ENCODE assay signal across 32 mouse cellular contexts in genomic region chr8:110362975-110363374, GRCm38 (mm10).
"Had no signal": no experiment of that assay in that cellular context is flagged by ENCODE, and none has a peak within 500 bp of the region (broad histone marks: within the 10 kb centered on the region; RNA-seq: fewer than 3 reads in every experiment).

No protein-coding gene starts in this region.

- H3K9me3 ChIP-seq: limb, embryonic 10.5 days; limb, embryonic 12.5 days; limb, embryonic 13.5 days; limb, embryonic 15.5 days; liver, embryonic 12.5 days; liver, embryonic 13.5 days; liver, embryonic 15.5 days; lung, embryonic 15.5 days; midbrain, embryonic 10.5 days; midbrain, embryonic 12.5 days; midbrain, embryonic 13.5 days; midbrain, embryonic 15.5 days; neural tube, embryonic 12.5 days had no signal

- H3K36me3 ChIP-seq: limb, embryonic 10.5 days; limb, embryonic 12.5 days; limb, embryonic 13.5 days; limb, embryonic 15.5 days; liver, embryonic 12.5 days; liver, embryonic 13.5 days; liver, embryonic 15.5 days; lung, embryonic 15.5 days; midbrain, embryonic 10.5 days; midbrain, embryonic 12.5 days; midbrain, embryonic 13.5 days; midbrain, embryonic 15.5 days; neural tube, embryonic 12.5 days had no signal

- H3K27me3 ChIP-seq: limb, embryonic 13.5 days; limb, embryonic 15.5 days; liver, embryonic 12.5 days; liver, embryonic 13.5 days; liver, embryonic 15.5 days; lung, embryonic 15.5 days; megakaryocyte, embryonic 14.5 days; midbrain, embryonic 12.5 days; midbrain, embryonic 13.5 days; midbrain, embryonic 15.5 days; neural tube, embryonic 12.5 days had no signal

- H3K27ac ChIP-seq: limb, embryonic 10.5 days; limb, embryonic 12.5 days; limb, embryonic 13.5 days; limb, embryonic 15.5 days; liver, embryonic 12.5 days; liver, embryonic 13.5 days; liver, embryonic 14.5 days; liver, embryonic 15.5 days; lung, embryonic 15.5 days; macrophage; midbrain, embryonic 10.5 days; midbrain, embryonic 12.5 days; midbrain, embryonic 13.5 days; midbrain, embryonic 15.5 days; neural tube, embryonic 12.5 days had no signal

- H3K4me2 ChIP-seq: limb, embryonic 12.5 days; limb, embryonic 13.5 days; limb, embryonic 15.5 days; liver, embryonic 11.5 days; liver, embryonic 12.5 days; liver, embryonic 13.5 days; liver, embryonic 15.5 days; lung, embryonic 14.5 days; lung, embryonic 15.5 days; midbrain, embryonic 11.5 days; midbrain, embryonic 12.5 days; midbrain, embryonic 13.5 days; midbrain, embryonic 15.5 days; neural tube, embryonic 12.5 days had no signal

- ATAC-seq: liver, embryonic 12.5 days; liver, postnatal 0 days; lung, postnatal 0 days; midbrain, embryonic 13.5 days; midbrain, embryonic 15.5 days; midbrain, embryonic 16.5 days had no signal

- H3K4me1 ChIP-seq: limb, embryonic 10.5 days; limb, embryonic 13.5 days; limb, embryonic 15.5 days; liver, embryonic 12.5 days; liver, embryonic 13.5 days; liver, embryonic 15.5 days; lung, embryonic 15.5 days; megakaryocyte, embryonic 14.5 days; midbrain, embryonic 10.5 days; midbrain, embryonic 12.5 days; midbrain, embryonic 13.5 days; midbrain, embryonic 15.5 days; neural tube, embryonic 12.5 days had no signal

- H3K9ac ChIP-seq: limb, embryonic 12.5 days; limb, embryonic 13.5 days; limb, embryonic 15.5 days; liver, embryonic 12.5 days; liver, embryonic 13.5 days; liver, embryonic 14.5 days; liver, embryonic 15.5 days; liver, postnatal 0 days; lung, embryonic 14.5 days; lung, embryonic 15.5 days; midbrain, embryonic 12.5 days; midbrain, embryonic 13.5 days; midbrain, embryonic 15.5 days; neural tube, embryonic 12.5 days had no signal

- DNase-seq: left cerebral cortex, postnatal 4 days; liver; liver, embryonic 13.5 days; liver, postnatal 0 days; lung, adult 18-20 months; lung, adult 2 months; lung, embryonic 14.5 days; lung, postnatal 10 days; lung, postnatal 14 days; lung, postnatal 36 days; lung, postnatal 4 days; midbrain, embryonic 14.5 days had no signal

- H3K4me3 ChIP-seq: limb, embryonic 10.5 days; limb, embryonic 12.5 days; limb, embryonic 13.5 days; limb, embryonic 15.5 days; liver, embryonic 12.5 days; liver, embryonic 13.5 days; liver, embryonic 15.5 days; lung, embryonic 15.5 days; megakaryocyte, embryonic 14.5 days; midbrain, embryonic 10.5 days; midbrain, embryonic 12.5 days; midbrain, embryonic 13.5 days; midbrain, embryonic 15.5 days; myocyte; neural tube, embryonic 12.5 days had no signal
